Mouse (Mus musculus) G1E-ER4 (cell line): Measurements from ENCODE around the gene Adamtsl3. TPM values are rescaled to one million over a fixed set of nuclear protein-coding genes. Genes with fewer than 3 reads are reported as not detected.

Experiments used
- GATA1 ChIP-seq: IDR thresholded peaks from one replicate; pipeline ENCODE4 v1.8.0; 2012; ENCODE audit warnings: low read length, inconsistent platforms
- polyA plus RNA-seq: library from polyadenylated mRNA; stranded (reverse); fragments of >175 nt; gene quantifications from 2 replicates; pipeline ENCODE4 v1.2.3, GENCODE M21; 2012

The Adamtsl3 gene
- not detected in 2 replicates for polyA plus RNA-seq

DNA sequence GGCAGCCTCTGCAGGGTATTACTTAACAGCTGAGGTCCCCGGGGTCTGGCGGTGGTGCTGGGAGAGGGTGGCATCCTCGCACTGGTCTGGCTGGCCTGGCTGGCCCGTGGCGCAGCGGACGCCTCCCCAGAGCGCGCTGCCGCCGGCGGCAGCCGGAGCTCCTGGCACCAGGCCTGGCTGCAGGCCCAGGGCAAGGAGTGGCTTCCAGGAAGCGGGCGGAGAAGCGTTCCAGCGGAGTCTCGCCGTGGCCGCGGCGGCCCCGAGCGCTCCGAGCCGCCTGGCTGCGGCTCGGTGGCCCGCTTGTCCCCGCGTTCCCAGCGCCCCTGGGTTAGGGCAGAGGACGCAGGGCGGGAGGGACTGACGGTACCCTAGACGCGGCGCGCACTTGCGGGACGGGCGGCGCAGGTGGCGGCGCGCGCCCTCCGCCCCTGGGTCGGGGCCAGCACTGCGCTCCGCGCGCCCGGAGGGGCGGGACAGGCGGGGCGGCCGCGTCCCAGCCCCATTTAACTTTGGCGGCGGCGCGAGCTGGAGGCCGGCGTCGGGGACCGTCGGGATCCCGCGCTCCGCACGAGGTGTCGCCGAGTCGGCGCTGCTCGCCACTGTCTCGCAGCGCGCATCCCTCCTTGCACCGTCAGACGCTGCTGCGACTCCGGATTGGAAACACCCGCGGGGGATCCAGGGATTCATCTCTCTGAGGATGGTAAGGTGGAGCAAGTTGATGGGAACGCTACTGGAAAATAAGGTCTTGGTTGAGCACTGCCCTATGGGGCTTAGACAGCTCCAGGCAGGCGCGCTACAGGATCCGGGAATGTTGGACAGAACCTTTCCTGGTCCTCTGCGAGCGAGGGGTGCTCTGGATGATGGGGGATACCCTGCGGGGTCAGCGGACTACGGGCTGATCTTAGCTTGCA, at the start of gene Adamtsl3:
Gene Adamtsl3 (plus strand): TSS at position 484 of the 911 bp plus-strand sequence.
- TF ChIP-seq GATA1, result no peak

DNA sequence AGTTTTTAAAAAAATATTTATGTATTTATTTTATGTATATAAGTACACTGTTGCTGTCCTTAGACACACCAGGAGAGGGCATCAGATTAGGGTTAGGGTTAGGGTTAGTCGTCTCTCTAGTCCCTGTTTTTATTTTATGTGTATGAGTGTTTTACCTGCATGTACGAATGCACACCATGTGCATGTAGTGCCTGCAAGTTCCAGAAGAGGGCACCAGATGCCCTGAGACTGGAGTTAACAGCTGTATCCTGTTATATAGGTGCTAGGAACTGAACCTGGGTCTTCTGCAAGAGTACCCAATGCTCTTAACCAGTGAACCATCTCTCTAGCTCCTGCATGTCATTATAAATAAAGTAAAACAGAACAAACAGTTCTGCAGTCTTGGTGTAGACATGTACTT, 48.3 kb upstream of the Adamtsl3 start:
- TF ChIP-seq GATA1, result no peak

DNA sequence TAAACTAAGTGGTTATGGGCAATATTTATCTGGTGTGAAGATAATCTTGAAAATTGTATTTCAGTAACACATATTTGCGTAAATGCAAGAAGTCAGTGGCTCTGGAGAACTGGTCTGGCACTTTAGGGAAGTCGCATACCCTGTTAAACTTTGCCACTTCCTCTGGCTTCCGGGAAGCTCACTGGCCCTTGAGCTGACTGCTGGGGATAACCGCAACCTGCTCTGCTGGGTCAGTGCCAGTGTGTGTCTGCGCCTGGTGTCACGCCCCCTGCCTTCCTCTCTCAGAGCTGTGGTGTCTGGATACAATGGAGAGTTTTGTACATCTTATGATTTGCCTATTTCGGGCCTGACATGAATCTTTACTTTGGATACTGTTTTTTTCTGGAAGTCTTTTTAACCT, 42.1 kb upstream of the Adamtsl3 start:
- TF ChIP-seq GATA1, result no peak

DNA sequence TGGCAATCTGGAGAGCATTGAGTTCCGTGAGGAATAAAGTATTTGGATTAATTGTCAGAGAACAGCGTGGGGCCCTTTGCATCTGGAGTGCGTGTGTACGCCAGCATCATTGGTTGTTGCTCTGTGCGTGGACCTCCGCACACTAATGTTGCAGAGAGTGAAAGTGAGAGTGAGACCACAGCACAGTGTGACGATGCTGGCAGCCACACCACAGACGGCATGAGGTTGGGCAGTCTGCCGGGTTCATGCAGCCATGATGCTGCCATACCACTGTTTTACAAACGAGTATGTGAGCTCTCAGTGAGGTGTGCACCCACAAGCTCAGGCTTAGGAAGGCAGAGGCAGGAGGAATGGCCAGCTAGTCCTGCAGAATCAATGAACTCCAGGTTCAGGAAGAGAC, 41.4 kb upstream of the Adamtsl3 start:
- no peak for TF ChIP-seq GATA1

DNA sequence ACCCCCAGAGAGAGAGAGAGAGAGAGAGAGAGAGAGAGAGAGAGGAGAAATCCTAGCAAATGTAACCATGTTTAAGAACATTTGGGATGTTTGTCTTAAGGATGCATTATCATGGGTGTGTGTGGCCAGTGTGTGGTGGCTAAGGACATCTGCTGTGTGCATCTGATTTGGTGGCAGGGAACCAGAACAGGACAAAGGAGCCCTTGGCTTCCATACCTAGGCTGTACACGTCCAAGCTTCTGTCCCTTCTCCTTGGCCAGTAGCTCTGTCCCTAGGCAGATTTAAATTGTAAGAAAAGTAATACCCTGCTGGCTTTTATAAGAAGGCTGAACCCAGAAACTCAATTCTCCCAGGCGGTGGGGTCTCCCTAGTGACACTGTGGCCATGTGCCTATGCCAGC, 40.9 kb upstream of the Adamtsl3 start:
- TF ChIP-seq GATA1, result no peak

DNA sequence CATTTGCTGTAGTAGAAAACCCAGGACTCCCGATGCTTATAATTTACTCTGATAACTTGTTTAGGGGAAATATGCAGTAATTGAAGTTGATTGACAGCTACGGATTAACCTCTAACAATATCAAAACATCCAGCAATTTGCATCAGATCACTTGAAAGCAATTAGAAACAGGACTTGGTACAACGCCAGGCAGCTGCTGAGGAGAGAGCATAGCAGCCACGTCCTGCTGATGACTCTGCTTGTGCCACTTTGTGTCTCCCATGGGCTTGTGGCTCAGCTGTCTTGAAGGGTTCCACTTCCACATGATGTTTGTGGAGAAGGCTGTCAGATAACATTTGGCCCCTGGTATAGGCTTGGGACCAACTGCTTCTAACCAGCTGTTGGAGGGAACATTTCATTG, 27.1 kb upstream of the Adamtsl3 start:
- no peak for TF ChIP-seq GATA1

DNA sequence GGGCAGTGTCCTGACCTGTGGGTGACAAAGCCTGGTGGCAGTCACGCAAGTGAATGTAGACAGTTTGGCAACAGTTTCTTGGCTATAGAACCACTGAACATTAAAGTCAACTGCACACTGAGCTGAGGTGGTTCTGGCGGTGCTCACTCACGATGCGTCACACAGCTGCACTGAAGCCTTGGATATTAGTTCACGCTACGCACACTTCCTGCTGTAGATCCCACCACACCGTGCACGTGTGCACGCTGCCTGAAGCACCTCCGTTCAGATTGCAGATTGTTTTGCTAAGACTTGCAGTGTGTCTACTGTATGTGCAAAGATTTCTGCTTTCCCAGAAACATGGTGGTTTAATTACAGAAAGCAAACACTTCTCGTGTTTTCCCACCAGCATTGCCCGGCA, 17.0 kb upstream of the Adamtsl3 start:
- TF ChIP-seq GATA1, result no peak

DNA sequence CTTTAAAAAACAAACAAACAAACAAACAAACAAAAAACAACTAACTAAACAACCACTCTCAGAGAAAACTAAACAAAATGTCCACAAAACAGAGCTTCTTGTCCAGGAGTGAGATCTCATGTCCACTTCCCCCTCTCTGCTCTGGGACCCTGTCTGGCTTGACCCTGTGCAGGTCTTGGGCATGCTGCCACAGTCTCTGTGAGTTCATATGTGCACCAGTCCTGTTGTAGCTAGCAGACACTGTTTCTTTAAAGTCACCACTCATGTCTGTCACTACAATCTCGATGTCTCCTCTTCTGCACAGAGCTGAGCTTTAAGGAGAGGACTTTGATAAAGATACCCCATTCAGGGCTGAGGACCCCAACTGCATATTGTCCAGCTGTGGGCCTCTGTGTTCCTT, 8.9 kb upstream of the Adamtsl3 start:
- no peak for TF ChIP-seq GATA1

DNA sequence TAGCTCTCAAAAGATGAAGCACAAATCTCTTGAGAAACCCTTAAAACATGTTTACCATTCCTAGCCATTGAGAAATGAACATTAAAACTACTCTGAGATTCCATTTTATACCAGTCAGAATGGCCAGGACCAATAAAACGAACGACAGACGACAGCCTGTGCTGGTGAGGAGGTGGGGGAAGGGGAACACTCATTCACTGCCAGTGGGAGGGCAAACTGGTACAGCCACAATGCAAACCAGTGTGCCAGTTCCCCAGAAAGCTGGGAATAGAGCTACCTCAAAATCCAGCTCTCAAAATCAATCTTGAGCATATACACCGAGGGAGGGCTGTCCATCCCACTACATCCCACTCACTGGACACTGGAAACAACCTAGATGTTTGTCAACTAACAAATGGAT, 8.3 kb upstream of the Adamtsl3 start:
- TF ChIP-seq GATA1, result no peak

DNA sequence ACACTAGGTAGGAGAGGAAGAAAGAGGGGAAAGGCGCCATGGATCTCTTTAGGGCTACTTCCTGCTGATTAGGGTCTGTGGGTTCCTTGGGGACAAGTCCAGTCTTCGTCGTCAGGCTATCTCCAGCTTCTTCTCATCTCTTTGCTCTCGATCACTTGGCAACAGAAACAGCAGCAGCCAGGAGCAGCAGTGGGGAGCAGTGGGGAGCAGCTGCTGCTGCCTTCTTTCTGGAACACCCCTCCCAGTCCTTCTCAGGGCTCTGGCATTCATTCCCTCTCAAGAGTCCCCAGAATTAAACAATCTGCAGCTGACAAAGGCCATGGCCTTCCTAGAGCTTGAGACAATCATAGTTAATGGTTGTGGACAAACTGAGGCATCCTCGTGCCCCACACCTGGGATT, 7.6 kb upstream of the Adamtsl3 start:
- no peak for TF ChIP-seq GATA1

DNA sequence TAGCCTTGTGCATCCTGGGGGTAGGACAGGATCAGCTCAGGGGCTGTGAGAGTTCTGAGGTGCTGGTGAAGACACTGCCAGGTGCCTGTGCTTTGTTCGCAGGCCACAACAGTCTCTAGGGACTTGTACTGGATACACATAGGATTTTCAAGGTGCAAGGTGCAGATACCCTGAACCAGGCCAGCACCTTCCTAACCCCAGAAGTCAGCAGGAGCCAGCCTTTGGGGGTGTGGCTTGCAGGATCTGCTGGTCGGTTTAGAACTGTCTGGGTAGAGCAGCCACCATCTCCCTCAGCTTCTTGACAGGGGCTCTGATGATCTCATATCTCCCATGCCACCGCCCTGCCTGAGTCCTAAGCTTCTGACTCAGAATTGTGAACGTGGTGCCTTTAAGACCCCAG, 5.7 kb upstream of the Adamtsl3 start:
- no peak for TF ChIP-seq GATA1

DNA sequence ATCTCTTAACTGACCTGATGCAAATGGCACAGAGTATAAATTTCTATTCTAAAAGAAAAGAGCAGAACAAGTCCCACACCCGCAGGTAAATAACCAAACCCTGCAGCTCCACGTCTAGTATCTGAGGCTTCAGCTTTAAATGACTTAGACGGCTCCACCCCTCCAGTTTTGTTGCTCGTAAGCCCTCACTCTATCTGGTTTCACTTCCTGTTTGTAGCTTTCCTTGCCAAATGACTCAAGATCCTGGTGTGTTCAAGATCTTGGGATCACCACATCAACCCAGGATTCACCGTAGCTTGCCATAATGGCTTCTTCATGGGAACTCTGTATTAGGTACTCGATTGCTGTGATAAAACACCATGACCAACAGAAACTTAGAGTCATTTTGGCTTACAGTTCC, 4.6 kb upstream of the Adamtsl3 start:
- no peak for TF ChIP-seq GATA1

DNA sequence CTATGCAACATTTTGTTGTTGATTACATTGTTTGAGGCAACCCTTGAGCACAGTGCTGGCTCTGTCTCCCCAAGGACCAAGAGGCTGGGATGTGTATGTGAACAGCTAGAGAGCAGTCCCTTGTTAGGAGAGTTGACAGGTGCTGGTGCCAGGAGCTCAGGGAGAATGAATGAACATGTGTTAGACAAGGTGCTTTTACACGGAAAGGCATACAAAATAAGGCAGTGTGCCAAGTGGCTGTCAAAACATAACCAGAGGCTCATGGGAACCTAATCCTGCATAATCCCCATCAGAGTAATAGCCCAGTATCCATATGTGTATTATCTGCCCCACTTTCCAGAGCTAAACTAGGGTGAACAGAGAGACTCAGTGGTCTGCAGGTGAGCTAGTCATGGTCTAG, 1.5 kb upstream of the Adamtsl3 start:
- no peak for TF ChIP-seq GATA1

DNA sequence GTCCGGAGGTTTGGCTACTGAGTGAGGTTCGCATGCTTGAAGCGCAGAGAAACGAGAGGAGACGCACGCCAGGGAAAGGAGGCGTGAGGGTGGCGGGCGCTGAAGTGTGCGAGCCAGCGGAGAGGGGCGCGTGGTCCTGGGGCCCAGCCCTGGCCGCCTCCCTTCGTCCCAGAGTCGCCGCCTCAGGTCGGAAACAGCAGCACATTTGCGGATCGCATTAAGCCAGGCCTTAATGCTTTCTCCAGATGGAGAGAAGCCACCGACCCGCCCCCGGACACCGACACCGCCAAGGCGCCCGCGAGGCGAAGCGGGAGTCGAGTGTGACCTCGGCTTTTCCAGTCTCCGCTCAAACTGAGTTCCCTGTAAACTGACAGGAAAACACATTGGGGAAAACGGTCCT, 638 bp downstream of the Adamtsl3 start:
- TF ChIP-seq GATA1, result no peak

DNA sequence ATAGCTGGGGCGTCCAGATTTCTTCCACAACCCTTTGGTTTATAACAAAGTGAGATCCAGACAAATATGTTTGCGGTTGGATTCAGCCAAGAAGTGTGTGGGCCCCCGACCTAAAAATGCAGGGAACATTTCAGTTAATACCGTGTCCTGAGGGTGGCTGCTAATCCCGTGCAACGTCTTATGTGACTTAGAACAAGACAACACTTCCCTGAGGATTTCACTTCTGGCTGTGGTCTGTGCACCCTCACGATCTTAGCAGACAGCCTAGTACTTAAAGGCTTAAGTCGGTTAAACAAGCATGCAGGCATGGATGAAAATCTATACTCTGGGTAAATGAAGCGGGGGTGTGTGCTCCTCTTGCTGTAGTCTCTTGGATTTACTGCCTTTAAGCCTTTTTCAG, 2.6 kb downstream of the Adamtsl3 start:
- TF ChIP-seq GATA1, result no peak

DNA sequence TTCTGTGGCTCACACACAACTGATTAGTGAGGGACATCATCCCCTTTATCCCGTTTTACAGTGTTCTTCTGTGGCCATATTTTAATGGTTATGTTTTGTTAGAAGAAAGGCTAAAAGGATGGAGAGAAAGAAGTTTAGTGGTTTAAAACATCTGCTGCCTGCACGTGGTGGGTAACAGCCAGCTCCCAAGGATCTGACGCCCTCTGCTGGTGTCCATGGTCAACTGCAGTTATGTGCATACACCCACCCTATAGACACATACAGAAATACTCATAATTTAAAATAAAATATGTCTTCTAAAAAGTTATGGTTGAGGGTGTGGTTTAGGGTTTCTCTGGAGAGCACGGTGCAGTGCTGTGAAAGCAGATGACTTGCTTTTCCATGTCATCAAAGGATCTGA, 3.0 kb downstream of the Adamtsl3 start:
- no peak for TF ChIP-seq GATA1

DNA sequence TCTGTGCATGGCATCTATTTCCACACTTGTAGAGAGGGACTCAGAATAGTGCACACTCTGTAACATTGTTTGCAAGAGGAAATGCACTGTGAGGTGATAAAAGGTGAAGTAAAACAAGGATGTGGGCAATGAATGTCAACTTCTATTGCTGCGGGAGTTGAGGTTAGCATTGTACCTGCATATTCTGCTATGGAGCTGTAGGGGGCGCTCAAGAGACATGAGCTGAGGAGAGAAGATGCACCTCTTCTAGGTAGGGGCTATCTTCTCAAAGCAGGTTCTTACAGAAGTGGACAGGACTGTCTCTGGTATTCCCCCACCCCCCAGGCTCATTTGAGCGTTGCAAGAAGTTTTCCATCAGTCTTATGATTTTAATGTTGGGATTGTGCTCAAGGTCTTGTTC, 3.7 kb downstream of the Adamtsl3 start:
- no peak for TF ChIP-seq GATA1
